Mouse (Mus musculus): ENCODE data around the gene Tmem37. TPM values are rescaled to one million over a fixed set of nuclear protein-coding genes. Genes with fewer than 3 reads are reported as not detected.

The Tmem37 gene
- polyA plus RNA-seq, 1 experiment from 2014 or later = 6.8 TPM

GRCm38 (mm10) chr1:120055475-120055874, 18.4 kb downstream of the Tmem37 start:
- 81% methylated on average over 6 of the region's 6 CpGs for WGBS
- Histone ChIP-seq H3K9ac (ENCODE audit: low read length) (no peak overlapping the region), H3K9me3 (ENCODE audit: control insufficient read depth, low read length) (no peaks in the 10 kb centered on the region), H3K36me3 (ENCODE audit: control insufficient read depth, insufficient read depth, low read length) (no peaks in the 10 kb centered on the region), H3K4me1 (ENCODE audit: control insufficient read depth, insufficient read depth, low read length) (no peaks in the 10 kb centered on the region), H3K4me3 (ENCODE audit: low read depth, low read length) (no peak overlapping the region), H3K27me3 (ENCODE audit: control insufficient read depth, insufficient read depth, low read length) (no peaks in the 10 kb centered on the region), H3K27ac (ENCODE audit: low read depth, low read length) (no peak overlapping the region), H3K4me2 (no peak overlapping the region)
- ATAC-seq (ENCODE audit: low FRiP score) (no peak), DNase-seq (ENCODE audit: low spot score, missing footprints) (no peak)

GRCm38 (mm10) chr1:120054997-120055396, 18.9 kb downstream of the Tmem37 start:
- 96% methylated on average over 6 of the region's 6 CpGs for WGBS
- no peaks in the 10 kb centered on the region for H3K4me1 ChIP-seq (ENCODE audit: control insufficient read depth, insufficient read depth, low read length)
- H3K4me2 ChIP-seq = no peak overlapping the region
- no peaks in the 10 kb centered on the region for H3K9me3 ChIP-seq (ENCODE audit: control insufficient read depth, low read length)
- no peak overlapping the region for H3K27ac ChIP-seq (ENCODE audit: low read depth, low read length)
- no peaks in the 10 kb centered on the region for H3K36me3 ChIP-seq (ENCODE audit: control insufficient read depth, insufficient read depth, low read length)
- DNase-seq (ENCODE audit: low spot score, missing footprints) (no peak), ATAC-seq (ENCODE audit: low FRiP score) (no peak)
- H3K4me3 ChIP-seq (ENCODE audit: low read depth, low read length) = no peak overlapping the region
- H3K27me3 ChIP-seq (ENCODE audit: control insufficient read depth, insufficient read depth, low read length) = no peaks in the 10 kb centered on the region
- H3K9ac ChIP-seq (ENCODE audit: low read length) = no peak overlapping the region

- H3K4me2 ChIP-seq = no peak overlapping the region
- H3K4me1 ChIP-seq (ENCODE audit: control insufficient read depth, insufficient read depth, low read length) = no peaks in the 10 kb centered on the region
- H3K27me3 ChIP-seq (ENCODE audit: control insufficient read depth, insufficient read depth, low read length) = no peaks in the 10 kb centered on the region
- no peaks in the 10 kb centered on the region for H3K36me3 ChIP-seq (ENCODE audit: control insufficient read depth, insufficient read depth, low read length)
- ATAC-seq (ENCODE audit: low FRiP score) (no peak), DNase-seq (ENCODE audit: low spot score, missing footprints) (no peak)
- no peaks in the 10 kb centered on the region for H3K9me3 ChIP-seq (ENCODE audit: control insufficient read depth, low read length)
- no peak overlapping the region for H3K4me3 ChIP-seq (ENCODE audit: low read depth, low read length)
- no peak overlapping the region for H3K27ac ChIP-seq (ENCODE audit: low read depth, low read length)
- WGBS = 43% methylated on average over 1 of the region's 1 CpGs
- no peak overlapping the region for H3K9ac ChIP-seq (ENCODE audit: low read length)
Measured at GRCm38 (mm10) chr1:120051070-120051469, 22.8 kb downstream of the Tmem37 start.

- H3K27me3 ChIP-seq (ENCODE audit: control insufficient read depth, insufficient read depth, low read length) = no peaks in the 10 kb centered on the region
- no peak overlapping the region for H3K4me3 ChIP-seq (ENCODE audit: low read depth, low read length)
- H3K4me2 ChIP-seq = no peak overlapping the region
- no peak overlapping the region for H3K27ac ChIP-seq (ENCODE audit: low read depth, low read length)
- H3K36me3 ChIP-seq (ENCODE audit: control insufficient read depth, insufficient read depth, low read length) = no peaks in the 10 kb centered on the region
- H3K4me1 ChIP-seq (ENCODE audit: control insufficient read depth, insufficient read depth, low read length) = no peaks in the 10 kb centered on the region
- H3K9ac ChIP-seq (ENCODE audit: low read length) = no peak overlapping the region
- no peak for ATAC-seq (ENCODE audit: low FRiP score)
- no peaks in the 10 kb centered on the region for H3K9me3 ChIP-seq (ENCODE audit: control insufficient read depth, low read length)
- DNase-seq (ENCODE audit: low spot score, missing footprints) = no peak
Measured at GRCm38 (mm10) chr1:120047325-120047724, 26.5 kb downstream of the Tmem37 start.

- Histone ChIP-seq H3K4me3 (ENCODE audit: low read depth, low read length) (no peak overlapping the region), H3K9ac (ENCODE audit: low read length) (no peak overlapping the region), H3K27ac (ENCODE audit: low read depth, low read length) (no peak overlapping the region), H3K27me3 (ENCODE audit: control insufficient read depth, insufficient read depth, low read length) (no peaks in the 10 kb centered on the region), H3K9me3 (ENCODE audit: control insufficient read depth, low read length) (no peaks in the 10 kb centered on the region), H3K4me2 (no peak overlapping the region), H3K36me3 (ENCODE audit: control insufficient read depth, insufficient read depth, low read length) (no peaks in the 10 kb centered on the region), H3K4me1 (ENCODE audit: control insufficient read depth, insufficient read depth, low read length) (no peaks in the 10 kb centered on the region)
- 92% methylated on average over 16 of the region's 16 CpGs for WGBS
- no peak for ATAC-seq (ENCODE audit: low FRiP score)
- no peak for DNase-seq (ENCODE audit: low spot score, missing footprints)
Measured at GRCm38 (mm10) chr1:120044584-120044983, 29.3 kb downstream of the Tmem37 start.

GRCm38 (mm10) chr1:120042421-120042820, 31.5 kb downstream of the Tmem37 start:
- Histone ChIP-seq H3K4me1 (ENCODE audit: control insufficient read depth, insufficient read depth, low read length) (no peaks in the 10 kb centered on the region), H3K27ac (ENCODE audit: low read depth, low read length) (no peak overlapping the region), H3K36me3 (ENCODE audit: control insufficient read depth, insufficient read depth, low read length) (no peaks in the 10 kb centered on the region), H3K4me2 (no peak overlapping the region), H3K9me3 (ENCODE audit: control insufficient read depth, low read length) (no peaks in the 10 kb centered on the region), H3K4me3 (ENCODE audit: low read depth, low read length) (no peak overlapping the region), H3K27me3 (ENCODE audit: control insufficient read depth, insufficient read depth, low read length) (no peaks in the 10 kb centered on the region), H3K9ac (ENCODE audit: low read length) (no peak overlapping the region)
- WGBS = 74% methylated on average over 8 of the region's 8 CpGs
- DNase-seq (ENCODE audit: low spot score, missing footprints) (no peak), ATAC-seq (ENCODE audit: low FRiP score) (no peak)

- H3K27ac ChIP-seq (ENCODE audit: low read depth, low read length) = no peak overlapping the region
- no peaks in the 10 kb centered on the region for H3K4me1 ChIP-seq (ENCODE audit: control insufficient read depth, insufficient read depth, low read length)
- H3K4me2 ChIP-seq = no peak overlapping the region
- no peak overlapping the region for H3K4me3 ChIP-seq (ENCODE audit: low read depth, low read length)
- WGBS = 84% methylated on average over 9 of the region's 9 CpGs
- H3K27me3 ChIP-seq (ENCODE audit: control insufficient read depth, insufficient read depth, low read length) = no peaks in the 10 kb centered on the region
- H3K9ac ChIP-seq (ENCODE audit: low read length) = no peak overlapping the region
- DNase-seq (ENCODE audit: low spot score, missing footprints) (no peak), ATAC-seq (ENCODE audit: low FRiP score) (no peak)
- H3K9me3 ChIP-seq (ENCODE audit: control insufficient read depth, low read length) = no peaks in the 10 kb centered on the region
- H3K36me3 ChIP-seq (ENCODE audit: control insufficient read depth, insufficient read depth, low read length) = no peaks in the 10 kb centered on the region
Measured at GRCm38 (mm10) chr1:120038594-120038993, 35.3 kb downstream of the Tmem37 start.

- no peaks in the 10 kb centered on the region for H3K4me1 ChIP-seq (ENCODE audit: control insufficient read depth, insufficient read depth, low read length)
- no peaks in the 10 kb centered on the region for H3K36me3 ChIP-seq (ENCODE audit: control insufficient read depth, insufficient read depth, low read length)
- WGBS = 80% methylated on average over 9 of the region's 9 CpGs
- H3K9ac ChIP-seq (ENCODE audit: low read length) = no peak overlapping the region
- no peak overlapping the region for H3K4me3 ChIP-seq (ENCODE audit: low read depth, low read length)
- ATAC-seq (ENCODE audit: low FRiP score) (no peak), DNase-seq (ENCODE audit: low spot score, missing footprints) (no peak)
- no peaks in the 10 kb centered on the region for H3K27me3 ChIP-seq (ENCODE audit: control insufficient read depth, insufficient read depth, low read length)
- no peak overlapping the region for H3K4me2 ChIP-seq
- H3K9me3 ChIP-seq (ENCODE audit: control insufficient read depth, low read length) = no peaks in the 10 kb centered on the region
- H3K27ac ChIP-seq (ENCODE audit: low read depth, low read length) = no peak overlapping the region
Measured at GRCm38 (mm10) chr1:120037021-120037683, 36.7 kb downstream of the Tmem37 start.

GRCm38 (mm10) chr1:120035456-120036034, 38.3 kb downstream of the Tmem37 start:
- Histone ChIP-seq H3K9me3 (ENCODE audit: control insufficient read depth, low read length) (no peaks in the 10 kb centered on the region), H3K27me3 (ENCODE audit: control insufficient read depth, insufficient read depth, low read length) (no peaks in the 10 kb centered on the region), H3K4me2 (no peak overlapping the region), H3K36me3 (ENCODE audit: control insufficient read depth, insufficient read depth, low read length) (no peaks in the 10 kb centered on the region), H3K4me3 (ENCODE audit: low read depth, low read length) (no peak overlapping the region), H3K4me1 (ENCODE audit: control insufficient read depth, insufficient read depth, low read length) (no peaks in the 10 kb centered on the region), H3K9ac (ENCODE audit: low read length) (no peak overlapping the region), H3K27ac (ENCODE audit: low read depth, low read length) (no peak overlapping the region)
- WGBS = 85% methylated on average over 7 of the region's 7 CpGs
- ATAC-seq (ENCODE audit: low FRiP score) (no peak), DNase-seq (ENCODE audit: low spot score, missing footprints) (no peak)
